Mouse (Mus musculus): ENCODE data around the gene Afap1. TPM values are rescaled to one million over a fixed set of nuclear protein-coding genes. Genes with fewer than 3 reads are reported as not detected.

Afap1 gene
- total and polyA plus RNA-seq, 3 experiments, result 0.03 to 0.04 TPM; not detected in 1

- Histone ChIP-seq H3K4me3 (ENCODE audit: control insufficient read depth in 1 of 2, insufficient read depth in 1 of 2, low read depth in 2 of 2, low read length in 2 of 2) (no peak overlapping the region), H3K27ac (ENCODE audit: control insufficient read depth, low read depth, low read length) (no peak overlapping the region), H3K9ac (ENCODE audit: control insufficient read depth, low read depth, low read length, poor library complexity, severe bottlenecking) (no peak overlapping the region), H3K36me3 (ENCODE audit: control insufficient read depth in 1 of 2, insufficient read depth in 2 of 2, low read length in 2 of 2) (no peaks in the 10 kb centered on the region), H3K27me3 (ENCODE audit: control insufficient read depth in 1 of 2, insufficient read depth in 2 of 2, low read length in 2 of 2) (no peaks in the 10 kb centered on the region), H3K79me2 (ENCODE audit: control insufficient read depth, insufficient read depth, low read length, poor library complexity) (no peaks in the 10 kb centered on the region), H3K9me3 (replicated peaks; ENCODE audit: insufficient read depth, low read length) (no peaks in the 10 kb centered on the region), H3K4me1 (ENCODE audit: control insufficient read depth in 1 of 2, insufficient read depth in 2 of 2, low read length in 2 of 2) (no peaks in the 10 kb centered on the region)
- no peak for DNase-seq (ENCODE audit: low read depth, low spot score)
- no peak for TF ChIP-seq MEF2A (IDR thresholded peaks at IDR 0.05; ENCODE audit: extremely low read depth, insufficient replicate concordance, low read depth, low read length, poor library complexity, severe bottlenecking)
- TF ChIP-seq ZMIZ1 (IDR thresholded peaks at IDR 0.05; ENCODE audit: low read depth, low read length), result no peak
- TF ChIP-seq GABPA (IDR thresholded peaks at IDR 0.05; ENCODE audit: low read depth, low read length), result no peak
- TF ChIP-seq POLR2AphosphoS5 (IDR thresholded peaks at IDR 0.05; ENCODE audit: borderline replicate concordance, low read depth, low read length), result no peak
These were observed 5.0 kb downstream of the Afap1 start for GRCm38 (mm10) chr5:35898114-35898513.

GRCm38 (mm10) chr5:35898994-35899393 lies 5.9 kb downstream of the Afap1 start:
- H3K36me3 ChIP-seq (ENCODE audit: control insufficient read depth in 1 of 2, insufficient read depth in 2 of 2, low read length in 2 of 2), result no peaks in the 10 kb centered on the region
- no peaks in the 10 kb centered on the region for H3K27me3 ChIP-seq (ENCODE audit: control insufficient read depth in 1 of 2, insufficient read depth in 2 of 2, low read length in 2 of 2)

GRCm38 (mm10) chr5:35900401-35901225 lies 7.5 kb downstream of the Afap1 start:
- no peaks in the 10 kb centered on the region for H3K4me1 ChIP-seq (ENCODE audit: control insufficient read depth in 1 of 2, insufficient read depth in 2 of 2, low read length in 2 of 2)
- DNase-seq (ENCODE audit: low read depth, low spot score), result no peak
- TF ChIP-seq CHD2 (IDR thresholded peaks at IDR 0.05; ENCODE audit: low read length) (no peak), E2F4 (IDR thresholded peaks at IDR 0.05; ENCODE audit: borderline replicate concordance, low read depth, low read length) (no peak), CTCF (IDR thresholded peaks at IDR 0.05 in 2 of 3, conservative IDR thresholded peaks at IDR 0.05 in 1 of 3; ENCODE audit: control insufficient read depth in 1 of 3, insufficient read depth in 1 of 3, low read depth in 2 of 3, low read length in 3 of 3, poor library complexity in 1 of 3, severe bottlenecking in 1 of 3) (no peak), TCF12 (IDR thresholded peaks at IDR 0.05; ENCODE audit: low read depth, low read length) (no peak), EP300 (IDR thresholded peaks at IDR 0.05; ENCODE audit: low read depth in 1 of 2, low read length in 2 of 2) (no peak), MAX (IDR thresholded peaks at IDR 0.05; ENCODE audit: low read length) (no peak), MYC (IDR thresholded peaks at IDR 0.05; ENCODE audit: low read depth, low read length) (no peak), SIN3A (IDR thresholded peaks at IDR 0.05; ENCODE audit: low read length) (no peak), GATA1 (IDR thresholded peaks at IDR 0.05; ENCODE audit: low read depth, low read length) (no peak), ELF1 (IDR thresholded peaks at IDR 0.05; ENCODE audit: low read depth, low read length) (no peak)
- no peaks in the 10 kb centered on the region for H3K9me3 ChIP-seq (replicated peaks; ENCODE audit: insufficient read depth, low read length)
- no peaks in the 10 kb centered on the region for H3K27me3 ChIP-seq (ENCODE audit: control insufficient read depth in 1 of 2, insufficient read depth in 2 of 2, low read length in 2 of 2)
- no peak overlapping the region for H3K4me3 ChIP-seq (ENCODE audit: control insufficient read depth in 1 of 2, insufficient read depth in 1 of 2, low read depth in 2 of 2, low read length in 2 of 2)
- H3K27ac ChIP-seq (ENCODE audit: control insufficient read depth, low read depth, low read length), result no peak overlapping the region
- no peaks in the 10 kb centered on the region for H3K36me3 ChIP-seq (ENCODE audit: control insufficient read depth in 1 of 2, insufficient read depth in 2 of 2, low read length in 2 of 2)
- H3K79me2 ChIP-seq (ENCODE audit: control insufficient read depth, insufficient read depth, low read length, poor library complexity), result no peaks in the 10 kb centered on the region
- no peak overlapping the region for H3K9ac ChIP-seq (ENCODE audit: control insufficient read depth, low read depth, low read length, poor library complexity, severe bottlenecking)

More at GRCm38 (mm10) chr5:35898994-35899393, 5.9 kb downstream of the Afap1 start:
- DNase-seq (ENCODE audit: low read depth, low spot score), result no peak
- H3K9me3 ChIP-seq (replicated peaks; ENCODE audit: insufficient read depth, low read length), result no peaks in the 10 kb centered on the region
- no peaks in the 10 kb centered on the region for H3K79me2 ChIP-seq (ENCODE audit: control insufficient read depth, insufficient read depth, low read length, poor library complexity)
- TF ChIP-seq USF2 (IDR thresholded peaks at IDR 0.05; ENCODE audit: borderline replicate concordance in 1 of 2, insufficient read depth in 1 of 2, low read depth in 1 of 2, low read length in 2 of 2), result no peak
- H3K4me3 ChIP-seq (ENCODE audit: control insufficient read depth in 1 of 2, insufficient read depth in 1 of 2, low read depth in 2 of 2, low read length in 2 of 2), result no peak overlapping the region
- no peak overlapping the region for H3K27ac ChIP-seq (ENCODE audit: control insufficient read depth, low read depth, low read length)
- H3K4me1 ChIP-seq (ENCODE audit: control insufficient read depth in 1 of 2, insufficient read depth in 2 of 2, low read length in 2 of 2), result no peaks in the 10 kb centered on the region
- H3K9ac ChIP-seq (ENCODE audit: control insufficient read depth, low read depth, low read length, poor library complexity, severe bottlenecking), result no peak overlapping the region
